Mouse (Mus musculus): ENCODE measurements around the gene Psma6.

GRCm38 (mm10) chr12:55384826-55385225 is 804 bp downstream of the Psma6 start:
- TF ChIP-seq CTCF (IDR thresholded peaks at IDR 0.05; ENCODE audit: extremely low read depth, insufficient read length, insufficient replicate concordance, low read depth, low read length) (no peak), POLR2A (IDR thresholded peaks at IDR 0.05; ENCODE audit: low read depth, low read length) (no peak)

All from small intestine, adult 2 months (tissue).